Mouse (Mus musculus): ENCODE results near the gene Fosb.

The Fosb gene

GRCm38 (mm10) chr7:19306819-19307738, 2.8 kb downstream of the Fosb start:
- DNase-seq (ENCODE audit: low spot score in 2 of 2) = no peak

GRCm38 (mm10) chr7:19305796-19306765, 3.8 kb downstream of the Fosb start:
- DNase-seq (ENCODE audit: low spot score in 2 of 2) = no peak

GRCm38 (mm10) chr7:19305413-19305735, 4.5 kb downstream of the Fosb start:
- DNase-seq (ENCODE audit: low spot score in 2 of 2) = no peak

GRCm38 (mm10) chr7:19304501-19305412, 5.1 kb downstream of the Fosb start:
- no peak for DNase-seq (ENCODE audit: low spot score in 2 of 2)

- DNase-seq (ENCODE audit: low spot score in 2 of 2) = peak in 1 of 2 experiments; percentile 71
Observed at GRCm38 (mm10) chr7:19303770-19304169, 6.1 kb downstream of the Fosb start.

GRCm38 (mm10) chr7:19303046-19303305, 6.9 kb downstream of the Fosb start:
- no peak for DNase-seq (ENCODE audit: low spot score in 2 of 2)

- no peak for DNase-seq (ENCODE audit: low spot score in 2 of 2)
Observed at GRCm38 (mm10) chr7:19302264-19303045, 7.4 kb downstream of the Fosb start.

GRCm38 (mm10) chr7:19301461-19302263, 8.2 kb downstream of the Fosb start:
- no peak for DNase-seq (ENCODE audit: low spot score in 2 of 2)

- DNase-seq (ENCODE audit: low spot score in 2 of 2) = peak; percentile 81 to 88
Observed at GRCm38 (mm10) chr7:19300501-19301421, 9.1 kb downstream of the Fosb start.

- peak in 1 of 2 experiments; percentile 68 for DNase-seq (ENCODE audit: low spot score in 2 of 2)
Observed at GRCm38 (mm10) chr7:19299194-19299593, 10.7 kb downstream of the Fosb start.

- DNase-seq (ENCODE audit: low spot score in 2 of 2) = no peak
Observed at GRCm38 (mm10) chr7:19297794-19298193, 12.1 kb downstream of the Fosb start.

- no peak for DNase-seq (ENCODE audit: low spot score in 2 of 2)
Observed at GRCm38 (mm10) chr7:19297034-19297433, 12.8 kb downstream of the Fosb start.

GRCm38 (mm10) chr7:19295503-19296185, 14.2 kb downstream of the Fosb start:
- peak; percentile 95 to 96 for DNase-seq (ENCODE audit: low spot score in 2 of 2)

- DNase-seq (ENCODE audit: low spot score in 2 of 2) = peak in 1 of 2 experiments; percentile 63
Observed at GRCm38 (mm10) chr7:19290969-19291596, 18.8 kb downstream of the Fosb start.

GRCm38 (mm10) chr7:19284763-19285162, 25.1 kb downstream of the Fosb start:
- DNase-seq (ENCODE audit: low spot score in 2 of 2) = peak; percentile 74 to 76

- DNase-seq (ENCODE audit: low spot score in 2 of 2) = peak; percentile 60 to 74
Observed at GRCm38 (mm10) chr7:19283406-19283804, 26.4 kb downstream of the Fosb start.

- peak; percentile 65 for DNase-seq (ENCODE audit: low spot score in 2 of 2)
Observed at GRCm38 (mm10) chr7:19282791-19283405, 27.0 kb downstream of the Fosb start.
